Mouse (Mus musculus) kidney, embryonic 16.5 days (tissue): ENCODE data around the gene Ubox5. TPM values are rescaled to one million over a fixed set of nuclear protein-coding genes. Genes with fewer than 3 reads are reported as not detected.
"Not testable (repeated sequence)": the region's sequence is repeated elsewhere in the genome, so short reads cannot be mapped to it uniquely, and the experiment has no call there.

ENCODE experiments used
- ATAC-seq: fragments of 200-750 bp; cut with Nextera tagmentation; 2 replicates; pipeline ENCODE4 v1.8.0; 2017; ENCODE audit warnings: moderate TSS enrichment; ENCODE audit not compliant: low FRiP score, low TSS enrichment
- H3K27ac ChIP-seq: fragments of 300-500 bp; sonication (generic); 2 replicates; pipeline ENCODE4 v1.5.1; 2014; ENCODE audit warnings: low read length
- H3K27me3 ChIP-seq: fragments of 300-500 bp; sonication (generic); 2 replicates; pipeline ENCODE4 v1.6.1; 2014; ENCODE audit warnings: low read length, control low read depth, mixed read lengths; ENCODE audit not compliant: insufficient read depth
- H3K36me3 ChIP-seq: fragments of 300-500 bp; sonication (generic); 2 replicates; pipeline ENCODE4 v1.6.1; 2014; ENCODE audit warnings: low read length, control low read depth, mixed read lengths; ENCODE audit not compliant: insufficient read depth
- H3K4me1 ChIP-seq: fragments of 300-500 bp; sonication (generic); 2 replicates; pipeline ENCODE4 v1.6.1; 2014; ENCODE audit warnings: low read length, control low read depth, mixed read lengths; ENCODE audit not compliant: insufficient read depth
- H3K4me2 ChIP-seq: fragments of 300-500 bp; sonication (generic); replicated peaks from 2 replicates; pipeline ENCODE4 v1.6.1; 2014; ENCODE audit warnings: low read depth, low read length
- H3K4me3 ChIP-seq: fragments of 300-500 bp; sonication (generic); 2 replicates; pipeline ENCODE4 v1.5.1; 2014; ENCODE audit warnings: mild to moderate bottlenecking, low read length
- H3K9ac ChIP-seq: fragments of 300-500 bp; sonication (generic); replicated peaks from 2 replicates; pipeline ENCODE4 v1.6.1; 2014; ENCODE audit warnings: low read length
- H3K9me3 ChIP-seq: fragments of 300-500 bp; sonication (generic); 2 replicates; pipeline ENCODE4 v1.6.1; 2016; ENCODE audit warnings: low read length, control low read depth
- WGBS: fragments of 180-500 bp; shearing (Covaris S2); extraction: QIAGEN DNeasy Blood & Tissue Kit; methylation state at CpG from one replicate; pipeline ENCODE4 v1.1.7; 2014; 5-methylcytosine and 5-hydroxymethylcytosine counted together
- polyA plus RNA-seq: library from polyadenylated mRNA; unstranded; fragments of >200 nt; fragmentation: Nextera tagmentation; extraction: Ambion mirVana; gene quantifications from 2 replicates; pipeline ENCODE4 v1.2.1, GENCODE M21; 2015

Ubox5 gene
- polyA plus RNA-seq, 1 experiment from 2014 or later: 14.3 TPM

DNA sequence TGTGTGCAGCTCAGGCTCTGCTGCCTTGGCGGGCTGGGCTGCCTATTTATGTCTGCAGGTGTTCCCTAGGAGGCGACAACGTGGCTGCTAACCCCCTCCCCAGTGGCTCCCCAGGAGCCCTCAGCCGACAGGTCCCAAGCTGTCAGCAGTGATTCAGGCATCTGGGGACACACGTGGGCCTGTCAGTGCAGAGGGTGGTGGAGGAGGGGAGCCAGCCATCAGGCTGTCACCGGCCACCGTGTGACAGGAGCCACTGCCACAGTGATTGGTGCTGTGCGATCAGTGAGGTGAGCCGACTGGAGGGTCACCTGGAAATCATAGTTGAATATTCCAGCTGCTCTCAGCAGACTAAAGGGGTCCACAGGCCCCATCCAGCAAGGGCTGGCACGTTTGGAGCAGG is 47.3 kb downstream of the Ubox5 start, which contains the start of gene Avp:
Gene Avp, minus strand, starts transcription at position 3 of the 400 bp plus-strand sequence.
- Histone ChIP-seq H3K27me3 (peaks cover 51% of the 10 kb centered on the region), H3K27ac (no peak within 1 kb of the TSS), H3K4me2 (no peak within 1 kb of the TSS), H3K4me1 (peaks cover 11% of the 10 kb centered on the region), H3K9me3 (no peaks in the 10 kb centered on the region), H3K4me3 (no peak within 1 kb of the TSS), H3K36me3 (no peaks in the 10 kb centered on the region), H3K9ac (no peak within 1 kb of the TSS)
- WGBS: 37% methylated on average over 10 of the region's 10 CpGs
- no peak for ATAC-seq

DNA sequence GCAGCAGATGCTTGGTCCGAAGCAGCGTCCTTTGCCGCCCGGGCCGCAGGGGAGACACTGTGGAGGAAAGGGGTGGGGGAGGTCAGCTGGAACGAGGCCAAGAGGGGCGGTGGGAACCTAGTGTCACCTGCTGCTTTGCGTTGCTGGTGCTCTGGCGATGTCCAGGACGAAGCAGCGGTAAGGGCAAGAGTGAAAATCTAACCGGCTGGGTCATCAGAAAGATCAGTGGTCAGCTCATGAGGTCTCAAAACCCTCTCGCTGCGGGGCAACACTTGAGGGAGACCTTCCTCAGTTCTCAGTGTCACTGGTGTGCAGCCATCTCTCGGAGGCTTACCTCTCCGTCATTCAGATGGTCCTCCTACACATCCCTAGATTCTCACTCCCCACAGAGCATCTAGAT is 48.6 kb downstream of the Ubox5 start:
- Histone ChIP-seq H3K4me3 (peak overlapping the region; percentile 39), H3K27ac (no peak overlapping the region), H3K4me2 (peak overlapping the region; percentile 54), H3K27me3 (peaks cover 65% of the 10 kb centered on the region), H3K9ac (no peak overlapping the region), H3K4me1 (peaks cover 19% of the 10 kb centered on the region), H3K36me3 (no peaks in the 10 kb centered on the region), H3K9me3 (no peaks in the 10 kb centered on the region)
- no peak for ATAC-seq
- WGBS: 3% methylated on average over 16 of the region's 16 CpGs

DNA sequence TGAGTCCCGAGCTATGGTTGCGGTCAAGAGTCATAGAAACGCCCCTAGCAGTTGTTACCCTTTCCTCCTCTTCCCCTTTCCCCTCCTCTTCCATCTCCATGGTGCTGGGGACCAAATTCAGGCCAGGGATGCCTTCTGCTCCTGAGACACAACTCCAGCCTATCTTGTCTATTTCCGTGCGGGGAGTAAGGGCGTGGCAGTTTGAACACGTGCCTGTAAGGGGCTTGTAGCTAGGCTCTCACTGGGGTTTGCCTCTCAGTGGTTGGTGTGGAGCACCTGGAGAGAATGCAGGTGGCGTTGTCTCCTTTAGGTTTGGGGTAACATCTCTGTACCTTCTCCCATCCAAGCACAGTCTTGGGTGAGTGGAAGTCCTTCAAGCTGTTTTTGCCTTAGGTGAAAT is 50.0 kb downstream of the Ubox5 start:
- H3K4me2 ChIP-seq: no peak overlapping the region
- ATAC-seq: no peak
- H3K27ac ChIP-seq: no peak overlapping the region
- H3K27me3 ChIP-seq: peaks cover 78% of the 10 kb centered on the region
- H3K4me3 ChIP-seq: no peak overlapping the region
- H3K4me1 ChIP-seq: peaks cover 19% of the 10 kb centered on the region
- no peak overlapping the region for H3K9ac ChIP-seq
- 10% methylated on average over 8 of the region's 8 CpGs for WGBS
- no peaks in the 10 kb centered on the region for H3K36me3 ChIP-seq
- H3K9me3 ChIP-seq: no peaks in the 10 kb centered on the region

DNA sequence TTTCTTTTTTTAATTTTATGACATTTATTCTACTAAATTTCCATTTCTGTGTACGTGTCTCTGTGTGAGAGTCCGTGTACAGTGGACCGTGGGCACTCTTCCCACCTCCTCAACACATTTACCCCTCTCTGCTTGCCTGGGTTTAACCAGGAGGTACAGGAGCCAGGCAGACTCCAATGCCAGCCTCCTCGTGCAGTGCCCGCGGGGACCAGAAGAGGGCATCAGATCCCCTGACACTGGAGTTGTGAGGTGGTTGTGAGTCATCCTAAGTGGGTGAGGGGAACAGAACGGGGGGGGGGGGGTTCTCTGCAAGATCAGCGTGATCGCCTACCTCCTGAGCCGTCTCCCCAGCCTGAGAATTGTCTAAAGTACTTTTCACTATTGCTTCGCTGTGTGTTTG is 51.7 kb downstream of the Ubox5 start:
- no peaks in the 10 kb centered on the region for H3K9me3 ChIP-seq
- peaks cover 78% of the 10 kb centered on the region for H3K27me3 ChIP-seq
- 9% methylated on average over 11 of the region's 11 CpGs for WGBS
- H3K36me3 ChIP-seq: no peaks in the 10 kb centered on the region
- H3K9ac ChIP-seq: no peak overlapping the region
- H3K4me1 ChIP-seq: peaks cover 19% of the 10 kb centered on the region
- no peak overlapping the region for H3K27ac ChIP-seq
- no peak for ATAC-seq
- H3K4me2 ChIP-seq: no peak overlapping the region
- no peak overlapping the region for H3K4me3 ChIP-seq

DNA sequence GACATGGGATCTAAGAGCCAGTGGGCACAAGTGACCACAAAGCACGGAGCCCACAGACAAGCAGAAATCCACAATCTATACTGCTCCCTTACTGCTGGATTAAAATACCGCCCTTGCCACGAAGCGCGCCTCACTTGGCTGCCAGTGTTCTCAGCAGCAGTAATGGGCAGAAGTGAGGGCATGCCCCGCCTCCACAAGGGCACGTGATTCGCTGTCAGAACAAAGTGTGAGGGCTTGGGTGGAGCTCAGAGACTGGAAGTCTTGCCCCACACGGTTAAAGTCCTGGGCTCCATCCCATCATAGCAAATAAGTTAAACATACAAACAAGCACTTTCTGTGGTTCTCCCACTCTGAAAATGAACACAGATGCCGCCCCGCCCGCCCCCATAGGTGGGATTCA is 52.2 kb downstream of the Ubox5 start:
- Histone ChIP-seq H3K9ac (no peak overlapping the region), H3K27ac (no peak overlapping the region), H3K9me3 (no peaks in the 10 kb centered on the region), H3K36me3 (no peaks in the 10 kb centered on the region), H3K4me3 (no peak overlapping the region), H3K4me1 (peaks cover 19% of the 10 kb centered on the region), H3K4me2 (peak overlapping the region; percentile 24; the same call in 1 of the 2 replicates), H3K27me3 (peaks cover 75% of the 10 kb centered on the region)
- 4% methylated on average over 12 of the region's 12 CpGs for WGBS
- peak; percentile 46; the same call in 1 of the 2 replicates for ATAC-seq

DNA sequence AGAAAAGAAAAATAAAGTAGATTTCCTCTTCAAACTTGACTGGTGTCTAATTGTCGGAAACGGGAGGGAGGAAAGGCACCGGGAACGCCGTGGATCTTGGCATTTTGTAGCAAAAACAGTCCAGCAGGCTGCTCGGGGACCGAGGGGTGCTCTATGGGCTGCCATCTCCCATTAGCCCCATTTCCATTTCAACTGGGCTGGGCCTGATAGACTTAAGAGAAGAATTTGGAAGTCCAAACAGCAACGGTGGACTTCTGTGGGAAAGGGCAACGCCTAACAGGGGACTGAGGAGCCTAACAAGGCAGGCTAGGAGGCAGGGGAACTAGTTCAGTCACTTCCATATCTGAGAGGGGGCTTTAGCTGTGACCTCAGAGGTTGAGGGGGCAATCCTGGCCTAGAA is 52.8 kb downstream of the Ubox5 start:
- H3K27me3 ChIP-seq: peaks cover 70% of the 10 kb centered on the region
- no peak for ATAC-seq
- WGBS: 7% methylated on average over 9 of the region's 9 CpGs
- no peaks in the 10 kb centered on the region for H3K36me3 ChIP-seq
- peaks cover 19% of the 10 kb centered on the region for H3K4me1 ChIP-seq
- no peak overlapping the region for H3K27ac ChIP-seq
- peak overlapping the region; percentile 37 for H3K4me3 ChIP-seq
- H3K9ac ChIP-seq: no peak overlapping the region; the same call in 1 of the 2 replicates
- H3K9me3 ChIP-seq: no peaks in the 10 kb centered on the region
- H3K4me2 ChIP-seq: peak overlapping the region; percentile 55

DNA sequence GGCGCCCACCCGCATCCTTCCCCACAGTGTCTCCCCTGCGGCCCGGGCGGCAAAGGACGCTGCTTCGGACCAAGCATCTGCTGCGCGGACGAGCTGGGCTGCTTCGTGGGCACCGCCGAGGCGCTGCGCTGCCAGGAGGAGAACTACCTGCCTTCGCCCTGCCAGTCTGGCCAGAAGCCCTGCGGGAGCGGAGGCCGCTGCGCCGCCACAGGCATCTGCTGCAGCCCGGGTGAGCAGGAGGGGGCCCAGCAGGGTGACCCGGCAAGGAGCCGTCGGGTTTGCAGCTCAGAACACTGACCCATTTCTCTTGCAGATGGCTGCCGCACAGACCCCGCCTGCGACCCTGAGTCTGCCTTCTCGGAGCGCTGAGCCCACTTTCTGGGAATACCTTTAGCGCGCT is 53.3 kb downstream of the Ubox5 start:
- peak overlapping the region; percentile 53 for H3K9ac ChIP-seq
- ATAC-seq, H3K27ac ChIP-seq, H3K36me3 ChIP-seq, H3K9me3 ChIP-seq: not testable (repeated sequence)
- peaks cover 66% of the 10 kb centered on the region for H3K27me3 ChIP-seq
- under 1% methylated on average over 30 of the region's 32 CpGs for WGBS
- peak overlapping the region; percentile 37 for H3K4me3 ChIP-seq
- peaks cover 19% of the 10 kb centered on the region for H3K4me1 ChIP-seq
- peak overlapping the region; percentile 55 for H3K4me2 ChIP-seq

DNA sequence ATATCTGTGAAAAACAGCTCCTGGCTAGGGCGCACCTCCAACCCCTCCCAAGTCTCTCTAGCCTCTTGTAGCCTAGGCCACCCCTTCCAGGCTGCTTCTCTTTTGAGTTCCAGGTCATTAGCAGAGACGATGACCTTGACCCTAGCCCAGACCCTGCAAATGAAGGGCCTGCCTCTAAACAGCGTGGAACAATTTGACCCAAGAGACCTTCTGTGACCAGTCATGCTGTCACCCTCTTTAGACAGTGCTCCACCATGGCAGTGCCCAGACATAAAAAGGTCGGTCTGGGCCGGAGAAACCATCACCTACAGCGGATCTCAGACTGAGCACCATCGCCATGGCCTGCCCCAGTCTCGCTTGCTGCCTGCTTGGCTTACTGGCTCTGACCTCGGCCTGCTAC is 54.0 kb downstream of the Ubox5 start, which contains the start of gene Oxt:
Gene Oxt, plus strand, starts transcription at position 301 of the 400 bp plus-strand sequence.
- ATAC-seq: no peak
- Histone ChIP-seq H3K4me1 (peaks cover 16% of the 10 kb centered on the region), H3K36me3 (no peaks in the 10 kb centered on the region), H3K4me3 (peak within 1 kb of the TSS; percentile 37), H3K4me2 (peak within 1 kb of the TSS; percentile 55), H3K27me3 (peaks cover 59% of the 10 kb centered on the region), H3K9ac (peak within 1 kb of the TSS; percentile 53), H3K27ac (no peak within 1 kb of the TSS), H3K9me3 (no peaks in the 10 kb centered on the region)
- 38% methylated on average over 9 of the region's 9 CpGs for WGBS

DNA sequence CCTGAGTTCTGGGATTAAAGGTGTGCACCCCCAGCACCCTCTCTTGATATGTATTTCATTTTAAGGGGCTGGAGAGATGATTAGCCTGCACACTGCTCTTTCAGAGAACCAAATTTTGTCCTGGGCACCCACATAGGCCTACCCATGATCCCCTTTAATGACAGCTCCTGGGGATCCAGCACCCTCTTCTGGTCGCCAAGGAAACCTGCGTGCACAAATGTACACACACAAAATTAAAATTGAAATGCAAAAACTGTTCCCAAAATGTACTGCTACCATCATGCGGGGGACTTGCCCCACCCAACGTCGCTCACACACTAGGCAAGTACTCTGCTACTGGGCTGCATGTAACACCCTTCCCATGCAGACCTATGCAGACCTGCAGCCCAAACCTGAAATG is 54.9 kb downstream of the Ubox5 start:
- no peaks in the 10 kb centered on the region for H3K36me3 ChIP-seq
- peaks cover 8% of the 10 kb centered on the region for H3K4me1 ChIP-seq
- ATAC-seq: no peak
- no peaks in the 10 kb centered on the region for H3K9me3 ChIP-seq
- H3K4me2 ChIP-seq: no peak overlapping the region
- no peak overlapping the region for H3K27ac ChIP-seq
- H3K4me3 ChIP-seq: no peak overlapping the region
- 85% methylated on average over 5 of the region's 5 CpGs for WGBS
- peaks cover 50% of the 10 kb centered on the region for H3K27me3 ChIP-seq
- H3K9ac ChIP-seq: no peak overlapping the region

DNA sequence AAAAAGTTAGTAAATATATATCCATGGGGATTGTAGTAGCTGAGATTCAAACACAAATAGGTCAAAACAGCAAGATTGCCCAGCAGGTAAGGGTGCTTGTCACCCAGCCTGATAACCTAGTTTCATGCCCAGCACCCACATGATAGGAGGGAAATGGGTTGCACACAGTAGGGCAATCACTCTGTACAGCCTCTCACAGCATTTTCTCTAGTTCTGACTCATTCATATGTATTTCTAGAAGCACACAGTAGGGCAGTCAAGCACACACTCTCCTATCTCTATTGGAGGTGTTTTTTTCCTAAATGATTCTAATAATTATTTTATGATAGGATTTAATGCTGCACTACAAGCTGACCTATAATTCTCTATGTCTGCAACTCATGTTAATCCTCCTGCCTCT is 59.9 kb downstream of the Ubox5 start:
- peaks cover 13% of the 10 kb centered on the region; the same call in 1 of the 2 replicates for H3K36me3 ChIP-seq
- H3K4me2 ChIP-seq: no peak overlapping the region
- no peak for ATAC-seq
- H3K27ac ChIP-seq: no peak overlapping the region
- H3K27me3 ChIP-seq: peaks cover 1% of the 10 kb centered on the region; the same call in 1 of the 2 replicates
- H3K4me3 ChIP-seq: no peak overlapping the region
- H3K4me1 ChIP-seq: peaks cover 2% of the 10 kb centered on the region
- no peak overlapping the region for H3K9ac ChIP-seq
- no peaks in the 10 kb centered on the region for H3K9me3 ChIP-seq
